Mouse (Mus musculus) liver (tissue): Measurements from ENCODE around the gene Napsa.
A peak's percentile ranks its signal among the peaks of the same experiment; 100 is the strongest.

ENCODE experiments used
- DNase-seq: peaks from one replicate; pipeline ENCODE4 v3.0.0-alpha.2; 2020; ENCODE audit warnings: mixed read lengths

The Napsa gene

GRCm38 (mm10) chr7:44571811-44572210, 369 bp upstream of the Napsa start:
- no peak for DNase-seq

GRCm38 (mm10) chr7:44572956-44573484, 840 bp downstream of the Napsa start:
- DNase-seq, result no peak

- no peak for DNase-seq
Measured at GRCm38 (mm10) chr7:44576333-44576844, 4.2 kb downstream of the Napsa start.

- no peak for DNase-seq
Measured at GRCm38 (mm10) chr7:44581637-44582036, 9.5 kb downstream of the Napsa start.

- DNase-seq, result no peak
Measured at GRCm38 (mm10) chr7:44582709-44583108, 10.5 kb downstream of the Napsa start.

GRCm38 (mm10) chr7:44583146-44583545, 11.0 kb downstream of the Napsa start:
- DNase-seq, result no peak

- DNase-seq, result no peak
Measured at GRCm38 (mm10) chr7:44584265-44584804, 12.2 kb downstream of the Napsa start.

GRCm38 (mm10) chr7:44584921-44585320, 12.7 kb downstream of the Napsa start:
- DNase-seq, result no peak

- DNase-seq, result no peak
Measured at GRCm38 (mm10) chr7:44585606-44586005, 13.4 kb downstream of the Napsa start.

GRCm38 (mm10) chr7:44586518-44586917, 14.3 kb downstream of the Napsa start:
- no peak for DNase-seq

GRCm38 (mm10) chr7:44586930-44587329, 14.8 kb downstream of the Napsa start:
- DNase-seq, result peak; percentile 14

- DNase-seq, result no peak
Measured at GRCm38 (mm10) chr7:44587676-44588075, 15.5 kb downstream of the Napsa start.

GRCm38 (mm10) chr7:44588338-44588737, 16.2 kb downstream of the Napsa start:
- no peak for DNase-seq

GRCm38 (mm10) chr7:44589149-44589548, 17.0 kb downstream of the Napsa start:
- peak; percentile 72 for DNase-seq

GRCm38 (mm10) chr7:44589946-44590345, 17.8 kb downstream of the Napsa start:
- DNase-seq, result no peak

GRCm38 (mm10) chr7:44590402-44591347, 18.5 kb downstream of the Napsa start, which contains the start of gene Kcnc3:
TSS of gene Kcnc3 (plus strand) at chr7:44590664.
- peak; percentile 89 for DNase-seq

- DNase-seq, result no peak
Measured at GRCm38 (mm10) chr7:44591348-44592116, 19.4 kb downstream of the Napsa start.

GRCm38 (mm10) chr7:44593051-44593450, 20.9 kb downstream of the Napsa start:
- DNase-seq, result no peak

GRCm38 (mm10) chr7:44593775-44594174, 21.6 kb downstream of the Napsa start:
- peak; percentile 75 for DNase-seq

- DNase-seq, result no peak
Measured at GRCm38 (mm10) chr7:44594291-44594690, 22.1 kb downstream of the Napsa start.

- no peak for DNase-seq
Measured at GRCm38 (mm10) chr7:44595131-44595561, 23.0 kb downstream of the Napsa start.

- DNase-seq, result no peak
Measured at GRCm38 (mm10) chr7:44596051-44596450, 23.9 kb downstream of the Napsa start.
